ENCODE assay signal across 16 mouse cellular contexts in genomic region chr2:12776866-12777265, GRCm38 (mm10).
DNase-seq lines count a peak whose midpoint lies in the region; ATAC-seq and TF ChIP-seq lines count a peak whose summit lies in the region.
"Had no signal": no experiment of that assay in that cellular context is flagged by ENCODE, and none has a peak within 500 bp of the region (broad histone marks: within the 10 kb centered on the region; RNA-seq: fewer than 3 reads in every experiment).

No protein-coding gene starts in this region.

- no peak overlapping the region for H3K9ac ChIP-seq in forebrain, postnatal 0 days
- H3K9ac ChIP-seq: embryonic facial prominence, embryonic 12.5 days; liver, embryonic 14.5 days; midbrain, embryonic 13.5 days had no signal

- intact Hi-C loops in gastrocnemius, adult 2 months (cut with DNase I), result no loop called here

- TF ChIP-seq CTCF in forebrain, postnatal 0 days (IDR thresholded peaks at IDR 0.05; ENCODE audit: low read depth), result no peak
- TF ChIP-seq CTCF in gastrocnemius, adult 2 months (IDR thresholded peaks at IDR 0.05), result no peak

- no peaks in the 10 kb centered on the region for H3K27me3 ChIP-seq in forebrain, postnatal 0 days (ENCODE audit: insufficient read depth, low read length)
- H3K27me3 ChIP-seq: embryonic facial prominence, embryonic 12.5 days; midbrain, embryonic 13.5 days had no signal

- no peaks in the 10 kb centered on the region for H3K4me1 ChIP-seq in forebrain, postnatal 0 days (ENCODE audit: insufficient read depth)
- H3K4me1 ChIP-seq: embryonic facial prominence, embryonic 12.5 days; heart, embryonic 10.5 days; midbrain, embryonic 13.5 days had no signal

- 44% methylated on average over 3 of the region's 3 CpGs for WGBS in forebrain, postnatal 0 days

- no peaks in the 10 kb centered on the region for H3K9me3 ChIP-seq in forebrain, postnatal 0 days (ENCODE audit: low read length)
- H3K9me3 ChIP-seq: embryonic facial prominence, embryonic 12.5 days; heart, embryonic 10.5 days; midbrain, embryonic 13.5 days had no signal

- H3K36me3 ChIP-seq in forebrain, postnatal 0 days (ENCODE audit: insufficient read depth), result no peaks in the 10 kb centered on the region
- H3K36me3 ChIP-seq: embryonic facial prominence, embryonic 12.5 days; heart, embryonic 10.5 days; midbrain, embryonic 13.5 days had no signal

- H3K4me3 ChIP-seq in forebrain, postnatal 0 days (ENCODE audit: low read depth, low read length), result no peak overlapping the region
- no peak overlapping the region for H3K4me3 ChIP-seq in gastrocnemius, adult 2 months
- H3K4me3 ChIP-seq: embryonic facial prominence, embryonic 12.5 days; heart, embryonic 10.5 days; midbrain, embryonic 13.5 days had no signal

- H3K4me2 ChIP-seq in forebrain, postnatal 0 days (ENCODE audit: low read depth), result no peak overlapping the region
- H3K4me2 ChIP-seq: embryonic facial prominence, embryonic 12.5 days; midbrain, embryonic 13.5 days had no signal

- H3K27ac ChIP-seq in forebrain, postnatal 0 days (ENCODE audit: low read depth, low read length), result no peak overlapping the region
- H3K27ac ChIP-seq in gastrocnemius, adult 2 months, result no peak overlapping the region
- H3K27ac ChIP-seq: embryonic facial prominence, embryonic 12.5 days; heart, embryonic 10.5 days; liver, embryonic 14.5 days; midbrain, embryonic 13.5 days had no signal

- peak; percentile 60 for ATAC-seq in forebrain, postnatal 0 days
- ATAC-seq: activated CD4-positive, CD25-positive, alpha-beta regulatory T cell, adult 4 months; midbrain, embryonic 13.5 days had no signal

- peak; percentile 46 to 78 for DNase-seq in layer of hippocampus, adult 18-20 months (ENCODE audit: low spot score in 2 of 2)
- DNase-seq in layer of hippocampus, postnatal 25 days (ENCODE audit: extremely low spot score in 1 of 2, low spot score in 1 of 2), result no peak
- peak; percentile 53 for DNase-seq in forebrain, postnatal 0 days
- peak; percentile 15 to 51 for DNase-seq in layer of hippocampus, postnatal 14 days (ENCODE audit: low spot score in 2 of 2)
- peak; percentile 48 for DNase-seq in right cerebral cortex, postnatal 25 days
- DNase-seq in gastrocnemius, adult 2 months, result no peak
- no peak for DNase-seq in kidney, postnatal 14 days
- no peak for DNase-seq in ovary, postnatal 36 days (ENCODE audit: low spot score)
- DNase-seq: heart, postnatal 4 days; kidney, postnatal 4 days; lung, postnatal 36 days had no signal

Comparison
In these comparisons a context has a peak if more than half of its experiments do, and no peak if none do; other contexts are left out.
1. DNase-seq: peak in layer of hippocampus, adult 18-20 months (2 of 2), forebrain, postnatal 0 days (single experiment), layer of hippocampus, postnatal 14 days (2 of 2) and right cerebral cortex, postnatal 25 days (single experiment); none in layer of hippocampus, postnatal 25 days (0 of 2), gastrocnemius, adult 2 months (single experiment), kidney, postnatal 14 days (single experiment) and ovary, postnatal 36 days (single experiment).